Comparison of ENCODE assay signal across 20 mouse cellular contexts in the genomic region with DNA sequence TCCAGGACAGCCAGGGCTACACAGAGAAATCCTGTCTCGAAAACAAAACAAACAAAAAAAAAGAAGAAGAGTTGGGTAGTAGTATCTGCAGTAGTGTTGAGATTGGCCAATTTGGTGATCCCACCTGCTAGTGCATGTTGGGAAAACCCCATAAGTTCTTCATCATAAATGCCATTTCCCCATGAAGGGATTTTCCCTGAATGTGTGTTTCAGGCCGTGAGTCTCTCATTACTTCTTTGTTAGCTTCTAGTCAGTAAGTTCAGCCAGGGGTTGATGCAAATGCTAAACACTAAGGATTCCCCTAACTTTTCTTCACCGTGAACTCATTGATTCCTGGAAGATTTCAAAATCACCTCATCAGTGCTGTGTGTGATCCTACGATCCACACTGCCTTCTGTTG. TPM values are rescaled to one million over a fixed set of nuclear protein-coding genes. Genes with fewer than 3 reads are reported as not detected.
"Had no signal": no experiment of that assay in that cellular context is flagged by ENCODE, and none has a peak within 500 bp of the region (broad histone marks: within the 10 kb centered on the region; RNA-seq: fewer than 3 reads in every experiment).

No protein-coding gene starts in this region.

- H3K27ac ChIP-seq: kidney, postnatal 0 days; layer of hippocampus, adult 2 months; limb, embryonic 13.5 days; liver, embryonic 13.5 days; midbrain, embryonic 10.5 days; midbrain, embryonic 13.5 days; stomach, postnatal 0 days had no signal

- H3K4me3 ChIP-seq: layer of hippocampus, adult 2 months; limb, embryonic 10.5 days; limb, embryonic 13.5 days; liver, embryonic 13.5 days; megakaryocyte, embryonic 14.5 days; midbrain, embryonic 10.5 days; midbrain, embryonic 13.5 days; myocyte had no signal

- H3K36me3 ChIP-seq: limb, embryonic 10.5 days; limb, embryonic 13.5 days; liver, embryonic 13.5 days; midbrain, embryonic 10.5 days; midbrain, embryonic 13.5 days had no signal

- H3K9ac ChIP-seq: limb, embryonic 13.5 days; liver, embryonic 13.5 days; midbrain, embryonic 13.5 days had no signal

- DNase-seq: kidney, adult 2 months; layer of hippocampus, postnatal 36 days; liver; liver, embryonic 13.5 days; lung, adult 2 months; lung, postnatal 36 days; thymus, adult 2 months; thymus, postnatal 14 days; thymus, postnatal 4 days had no signal

- ATAC-seq: midbrain, embryonic 13.5 days; midbrain, embryonic 16.5 days had no signal

- H3K4me2 ChIP-seq: limb, embryonic 13.5 days; liver, embryonic 13.5 days; midbrain, embryonic 13.5 days had no signal

- H3K9me3 ChIP-seq: limb, embryonic 10.5 days; limb, embryonic 13.5 days; liver, embryonic 13.5 days; megakaryocyte, embryonic 14.5 days; midbrain, embryonic 10.5 days; midbrain, embryonic 13.5 days had no signal

- H3K4me1 ChIP-seq: midbrain, embryonic 10.5 days; midbrain, embryonic 13.5 days had no signal

- H3K27me3 ChIP-seq: limb, embryonic 13.5 days; liver, embryonic 13.5 days; megakaryocyte, embryonic 14.5 days; midbrain, embryonic 13.5 days had no signal

RNA-seq across cellular contexts. Expression of a gene that starts 59.6 kb away (rescaled TPM):
- total RNA-seq: layer of hippocampus, adult 2 months; layer of hippocampus, postnatal 36 days; monocyte, adult 5-6 weeks had no signal
- polyA plus RNA-seq: myocyte had no signal
